Mouse (Mus musculus) neural tube, embryonic 11.5 days (tissue): ENCODE measurements at regions not wholly inside any gene's neighbourhood (a gene's known extent, or its start where the extent isn't known, plus 50 kb on each side); places are given as distances from the start of the nearest gene placed in this dataset.

ENCODE experiments used
- ATAC-seq: fragments of 200-750 bp; cut with Nextera tagmentation; 2 replicates; pipeline ENCODE4 v1.8.0; 2017; ENCODE audit warnings: moderate number of reproducible peaks, mild to moderate bottlenecking, moderate TSS enrichment, moderate library complexity; ENCODE audit not compliant: insufficient read depth, low FRiP score, low TSS enrichment
- DNase-seq: peaks from one replicate; pipeline ENCODE4 v3.0.0-alpha.2; 2015; ENCODE audit warnings: low spot score
- H3K27ac ChIP-seq: fragments of 300-500 bp; sonication (generic); 2 replicates; pipeline ENCODE4 v1.5.1; 2014; ENCODE audit warnings: low read depth, mild to moderate bottlenecking, low read length
- H3K27me3 ChIP-seq: fragments of 300-500 bp; sonication (generic); 2 replicates; pipeline ENCODE4 v1.6.1; 2014; ENCODE audit warnings: mild to moderate bottlenecking, low read length, mixed read lengths; ENCODE audit not compliant: control insufficient read depth, insufficient read depth
- H3K36me3 ChIP-seq: fragments of 300-500 bp; sonication (generic); 2 replicates; pipeline ENCODE4 v1.6.1; 2014; ENCODE audit warnings: mild to moderate bottlenecking, low read length, moderate library complexity, mixed read lengths; ENCODE audit not compliant: control insufficient read depth, insufficient read depth
- H3K4me1 ChIP-seq: fragments of 300-500 bp; sonication (generic); 2 replicates; pipeline ENCODE4 v1.6.1; 2014; ENCODE audit warnings: low read length, mixed read lengths; ENCODE audit not compliant: control insufficient read depth, insufficient read depth
- H3K4me2 ChIP-seq: fragments of 300-500 bp; sonication (generic); 2 replicates; pipeline ENCODE4 v1.6.1; 2014; ENCODE audit warnings: low read depth, mild to moderate bottlenecking, moderate library complexity
- H3K4me3 ChIP-seq: fragments of 300-500 bp; sonication (generic); 2 replicates; pipeline ENCODE4 v1.5.1; 2014; ENCODE audit warnings: low read depth, low read length
- H3K9ac ChIP-seq: fragments of 300-500 bp; sonication (generic); 2 replicates; pipeline ENCODE4 v1.6.1; 2014; ENCODE audit warnings: mild to moderate bottlenecking, low read length
- H3K9me3 ChIP-seq: fragments of 300-500 bp; sonication (generic); 2 replicates; pipeline ENCODE4 v1.6.1; 2016; ENCODE audit warnings: low read length; ENCODE audit not compliant: control insufficient read depth
- WGBS: fragments of 180-500 bp; shearing (Covaris S2); extraction: QIAGEN DNeasy Blood & Tissue Kit; methylation state at CpG from one replicate; pipeline ENCODE4 v1.1.7; 2014; 5-methylcytosine and 5-hydroxymethylcytosine counted together

- no peak for ATAC-seq
Measured at GRCm38 (mm10) chr10:91734691-91735090, 553.6 kb upstream of the Tmpo start.

DNA sequence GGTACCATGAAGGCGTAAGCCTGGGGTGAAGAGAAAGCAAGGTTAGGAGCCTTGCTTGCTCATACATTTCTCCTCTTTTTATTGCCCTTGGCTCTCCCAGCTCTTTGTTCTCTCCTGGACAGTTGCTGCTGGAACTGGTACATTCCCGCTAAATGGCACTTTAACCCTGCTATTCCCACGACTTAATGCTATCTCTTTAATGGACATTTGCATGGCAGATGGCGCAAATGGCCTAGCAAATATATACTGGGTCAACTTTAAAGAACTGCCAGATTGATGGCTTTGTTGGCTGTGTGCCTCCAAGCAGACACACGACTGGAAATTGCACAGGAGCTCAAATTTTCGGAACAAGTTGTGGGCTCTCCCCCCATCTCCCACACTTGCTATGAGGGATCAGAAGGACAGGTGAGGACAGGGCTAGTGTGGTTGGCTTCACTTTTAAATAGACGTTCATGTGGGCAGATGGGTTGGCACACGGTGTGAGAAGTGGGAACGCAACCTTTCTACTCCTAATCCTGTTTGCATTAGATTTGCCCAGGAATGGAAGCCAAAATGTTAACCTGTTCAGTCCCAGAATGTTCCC is 551.0 kb upstream of the Tmpo start:
- Histone ChIP-seq H3K9ac (no peak overlapping the region), H3K36me3 (no peaks in the 10 kb centered on the region), H3K4me3 (no peak overlapping the region), H3K27me3 (no peaks in the 10 kb centered on the region), H3K4me2 (no peak overlapping the region), H3K4me1 (no peaks in the 10 kb centered on the region), H3K9me3 (no peaks in the 10 kb centered on the region), H3K27ac (no peak overlapping the region)
- WGBS, result 56% methylated on average over 9 of the region's 9 CpGs
- DNase-seq (no peak), ATAC-seq (no peak)

More at GRCm38 (mm10) chr10:91734691-91735090, 553.6 kb upstream of the Tmpo start:
- Histone ChIP-seq H3K9ac (no peak overlapping the region), H3K36me3 (no peaks in the 10 kb centered on the region), H3K4me3 (no peak overlapping the region), H3K4me2 (no peak overlapping the region), H3K4me1 (no peaks in the 10 kb centered on the region), H3K27ac (no peak overlapping the region), H3K27me3 (no peaks in the 10 kb centered on the region), H3K9me3 (no peaks in the 10 kb centered on the region)
- WGBS, result 82% methylated on average over 8 of the region's 8 CpGs
- no peak for DNase-seq

- ATAC-seq, result no peak
- 91% methylated on average over 6 of the region's 6 CpGs for WGBS
- Histone ChIP-seq H3K9me3 (no peaks in the 10 kb centered on the region), H3K27ac (no peak overlapping the region), H3K27me3 (no peaks in the 10 kb centered on the region), H3K9ac (no peak overlapping the region), H3K4me1 (no peaks in the 10 kb centered on the region), H3K36me3 (no peaks in the 10 kb centered on the region), H3K4me2 (no peak overlapping the region), H3K4me3 (no peak overlapping the region)
- DNase-seq, result no peak
Measured at GRCm38 (mm10) chr10:91730062-91730461, 548.9 kb upstream of the Tmpo start.

- WGBS, result 81% methylated on average over 9 of the region's 9 CpGs
- Histone ChIP-seq H3K4me2 (no peak overlapping the region), H3K27ac (no peak overlapping the region), H3K4me1 (no peaks in the 10 kb centered on the region; the same call in 1 of the 2 replicates), H3K27me3 (no peaks in the 10 kb centered on the region), H3K9ac (no peak overlapping the region), H3K4me3 (no peak overlapping the region), H3K9me3 (no peaks in the 10 kb centered on the region), H3K36me3 (no peaks in the 10 kb centered on the region)
- no peak for ATAC-seq
- no peak for DNase-seq
Measured at GRCm38 (mm10) chr10:91719561-91720371, 538.7 kb upstream of the Tmpo start.

DNA sequence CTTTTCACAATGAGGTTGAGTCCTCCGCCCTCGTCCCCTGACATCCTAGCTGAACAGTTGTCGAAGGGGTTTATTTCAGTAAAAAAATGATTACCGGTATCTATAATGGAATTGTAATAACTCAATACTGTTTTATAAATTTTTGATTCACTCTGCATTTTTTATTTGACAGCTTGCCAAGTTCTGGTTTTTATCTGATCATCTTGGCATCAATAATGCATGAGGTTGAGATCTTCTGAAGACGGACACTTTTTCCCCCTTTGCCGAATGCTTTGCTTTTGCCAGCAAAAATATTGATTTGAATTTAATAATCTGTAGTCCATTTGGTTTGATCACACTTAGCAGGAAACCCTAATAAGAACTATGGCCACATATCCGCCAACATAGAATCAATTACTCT is 535.5 kb upstream of the Tmpo start:
- DNase-seq (no peak), ATAC-seq (no peak)
- Histone ChIP-seq H3K9me3 (no peaks in the 10 kb centered on the region), H3K4me2 (no peak overlapping the region), H3K27me3 (no peaks in the 10 kb centered on the region), H3K36me3 (no peaks in the 10 kb centered on the region), H3K9ac (no peak overlapping the region), H3K4me3 (no peak overlapping the region), H3K27ac (no peak overlapping the region), H3K4me1 (no peaks in the 10 kb centered on the region; the same call in 1 of the 2 replicates)
- WGBS, result 82% methylated on average over 7 of the region's 7 CpGs

DNA sequence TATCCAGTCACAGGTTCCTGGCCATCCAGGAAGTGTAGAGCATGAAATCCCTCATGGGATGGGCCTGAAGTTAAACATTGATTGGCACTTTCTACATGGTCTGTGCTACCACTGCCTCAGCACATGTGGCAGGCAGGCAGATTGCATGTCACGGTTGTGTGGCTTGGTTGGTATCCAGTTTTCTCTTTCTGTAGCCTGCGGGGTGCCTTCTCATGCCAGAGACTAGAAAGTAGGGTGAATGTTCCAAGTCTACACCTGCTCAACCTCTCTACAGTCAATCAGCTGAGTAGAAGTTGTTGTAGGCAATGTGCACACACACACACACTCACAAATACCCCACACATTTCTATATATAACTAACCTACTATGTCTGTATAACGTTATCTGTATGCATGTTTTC is 533.5 kb upstream of the Tmpo start:
- no peaks in the 10 kb centered on the region for H3K9me3 ChIP-seq
- no peaks in the 10 kb centered on the region for H3K36me3 ChIP-seq
- 91% methylated on average over 3 of the region's 3 CpGs for WGBS
- H3K9ac ChIP-seq, result no peak overlapping the region
- no peak overlapping the region for H3K4me2 ChIP-seq
- H3K4me3 ChIP-seq, result no peak overlapping the region
- H3K4me1 ChIP-seq, result no peaks in the 10 kb centered on the region; the same call in 1 of the 2 replicates
- DNase-seq, result no peak
- ATAC-seq, result no peak
- no peak overlapping the region for H3K27ac ChIP-seq
- no peaks in the 10 kb centered on the region for H3K27me3 ChIP-seq

- no peak overlapping the region for H3K4me3 ChIP-seq
- DNase-seq (no peak), ATAC-seq (no peak)
- 56% methylated on average over 7 of the region's 7 CpGs for WGBS
- H3K27ac ChIP-seq, result no peak overlapping the region
- no peaks in the 10 kb centered on the region; the same call in 1 of the 2 replicates for H3K4me1 ChIP-seq
- no peak overlapping the region for H3K9ac ChIP-seq
- H3K36me3 ChIP-seq, result no peaks in the 10 kb centered on the region
- no peaks in the 10 kb centered on the region for H3K9me3 ChIP-seq
- H3K27me3 ChIP-seq, result no peaks in the 10 kb centered on the region
- H3K4me2 ChIP-seq, result no peak overlapping the region
Measured at GRCm38 (mm10) chr10:91713529-91713928, 532.4 kb upstream of the Tmpo start.

DNA sequence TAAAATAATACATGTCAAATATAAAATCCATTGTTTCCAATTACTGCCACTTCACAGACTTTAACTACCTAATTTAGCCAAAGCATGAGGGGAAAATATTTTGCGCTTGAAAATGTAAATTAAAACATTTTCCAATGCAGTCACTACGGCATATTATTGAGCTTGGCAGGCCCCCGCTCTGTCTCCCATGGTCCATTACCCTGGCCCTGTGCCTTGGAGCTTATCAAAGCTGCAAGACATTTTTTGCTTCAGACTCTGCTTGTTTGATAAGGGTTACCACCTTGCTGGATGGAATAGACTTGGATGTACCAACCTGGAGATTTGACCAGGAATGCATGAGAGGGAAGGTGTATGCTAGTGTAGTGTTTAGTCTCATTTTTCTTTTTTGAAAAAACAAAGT is 525.7 kb upstream of the Tmpo start:
- DNase-seq, result no peak
- H3K9me3 ChIP-seq, result no peaks in the 10 kb centered on the region
- WGBS, result 93% methylated on average over 3 of the region's 3 CpGs
- no peak overlapping the region for H3K9ac ChIP-seq
- no peaks in the 10 kb centered on the region for H3K36me3 ChIP-seq
- H3K27me3 ChIP-seq, result no peaks in the 10 kb centered on the region
- H3K4me2 ChIP-seq, result no peak overlapping the region
- H3K4me1 ChIP-seq, result no peaks in the 10 kb centered on the region
- H3K4me3 ChIP-seq, result no peak overlapping the region
- no peak overlapping the region for H3K27ac ChIP-seq
- no peak for ATAC-seq

DNA sequence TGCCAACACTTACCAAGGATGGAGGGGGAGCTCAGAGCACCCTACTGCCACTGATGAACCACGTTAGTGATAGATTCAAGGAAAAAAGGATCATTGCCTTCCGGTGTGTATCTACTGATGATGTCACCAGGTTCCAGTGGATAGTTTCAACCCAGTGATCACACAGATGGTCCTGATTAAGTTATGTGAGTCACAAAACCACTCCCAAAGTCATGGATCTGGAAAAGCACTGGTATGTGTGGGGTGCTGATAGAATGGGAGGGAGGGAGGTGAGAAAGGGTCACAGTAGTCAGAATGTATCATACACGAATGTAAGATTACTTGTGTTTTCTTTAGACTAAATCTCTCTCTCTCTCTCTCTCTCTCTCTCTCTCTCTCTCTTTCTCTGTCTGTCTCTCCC is 523.6 kb upstream of the Tmpo start:
- Histone ChIP-seq H3K9ac (no peak overlapping the region), H3K27ac (no peak overlapping the region), H3K27me3 (no peaks in the 10 kb centered on the region), H3K36me3 (no peaks in the 10 kb centered on the region), H3K4me2 (no peak overlapping the region), H3K9me3 (no peaks in the 10 kb centered on the region), H3K4me3 (no peak overlapping the region), H3K4me1 (no peaks in the 10 kb centered on the region)
- ATAC-seq, result no peak
- no peak for DNase-seq
- WGBS, result 71% methylated on average over 3 of the region's 3 CpGs
